Mouse (Mus musculus): ENCODE data around the gene Wdr6.

The Wdr6 gene

DNA sequence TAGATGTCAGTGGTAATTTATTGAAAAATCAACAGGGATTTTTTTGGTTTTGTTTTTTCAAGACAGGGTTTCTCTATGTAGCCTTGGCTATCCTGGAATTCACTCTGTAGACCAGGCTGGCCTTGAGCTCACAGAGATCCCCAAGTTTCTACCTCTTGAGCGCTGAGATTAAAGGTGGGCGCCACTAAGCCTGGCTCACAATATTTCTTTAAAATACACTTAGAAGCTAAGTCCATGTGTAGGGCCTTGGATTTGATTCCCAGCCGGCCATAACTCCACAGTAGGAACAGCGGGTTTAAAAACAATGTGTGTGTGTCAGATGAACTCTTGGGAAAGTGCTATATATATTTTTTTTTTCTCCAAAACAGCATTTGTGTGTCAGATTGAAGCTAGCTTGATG, 55.2 kb downstream of the Wdr6 start:
- no peak for DNase-seq

Measured in kidney, postnatal 4 days (tissue).